Mouse (Mus musculus): ENCODE data around the gene Slc38a5. TPM values are rescaled to one million over a fixed set of nuclear protein-coding genes. Genes with fewer than 3 reads are reported as not detected.
"Not testable (repeated sequence)": the region's sequence is repeated elsewhere in the genome, so short reads cannot be mapped to it uniquely, and the experiment has no call there.

The Slc38a5 gene
- polyA plus RNA-seq, 1 experiment from 2014 or later, result 5.7 TPM

- Histone ChIP-seq H3K4me2 (replicated peaks; ENCODE audit: low read depth, low read length) (no peak overlapping the region), H3K36me3 (ENCODE audit: control insufficient read depth, insufficient read depth, low read length) (no peaks in the 10 kb centered on the region), H3K9ac (ENCODE audit: low read depth, low read length) (no peak overlapping the region), H3K4me3 (ENCODE audit: low read depth, low read length) (no peak overlapping the region), H3K27me3 (ENCODE audit: control insufficient read depth, insufficient read depth, low read length) (no peaks in the 10 kb centered on the region), H3K4me1 (replicated peaks; ENCODE audit: control insufficient read depth, insufficient read depth, low read length) (no peaks in the 10 kb centered on the region), H3K27ac (ENCODE audit: low read depth, low read length) (no peak overlapping the region), H3K9me3 (ENCODE audit: control insufficient read depth, low read length) (no peaks in the 10 kb centered on the region)
- ATAC-seq (ENCODE audit: low FRiP score) (no peak), DNase-seq (ENCODE audit: low spot score) (no peak)
- 81% methylated on average over 3 of the region's 3 CpGs for WGBS
These were observed 6.7 kb upstream of the Slc38a5 start for GRCm38 (mm10) chrX:8264222-8264621.

DNA sequence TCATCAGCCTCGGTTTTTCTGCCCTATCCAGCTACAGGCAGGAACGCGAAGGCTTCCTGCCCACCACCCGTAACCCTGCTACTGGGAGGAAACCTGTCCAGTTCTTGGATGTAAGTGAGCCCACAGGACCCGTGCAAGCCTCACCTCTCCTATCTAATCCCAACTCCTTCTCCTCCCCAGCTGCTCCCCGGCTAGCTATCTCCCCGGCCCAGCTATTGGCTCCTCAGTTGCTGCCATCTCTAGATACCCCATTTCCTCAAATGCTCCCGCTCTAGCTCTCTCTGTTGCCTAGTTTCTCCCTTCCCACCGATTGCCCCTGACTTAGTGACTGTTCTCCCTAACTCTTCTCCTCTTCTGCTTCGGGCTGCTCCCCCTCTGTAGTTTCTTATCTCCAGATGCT is 1.1 kb downstream of the Slc38a5 start:
- no peak overlapping the region for H3K4me2 ChIP-seq (replicated peaks; ENCODE audit: low read depth, low read length)
- no peak for DNase-seq (ENCODE audit: low spot score)
- no peak for ATAC-seq (ENCODE audit: low FRiP score)

DNA sequence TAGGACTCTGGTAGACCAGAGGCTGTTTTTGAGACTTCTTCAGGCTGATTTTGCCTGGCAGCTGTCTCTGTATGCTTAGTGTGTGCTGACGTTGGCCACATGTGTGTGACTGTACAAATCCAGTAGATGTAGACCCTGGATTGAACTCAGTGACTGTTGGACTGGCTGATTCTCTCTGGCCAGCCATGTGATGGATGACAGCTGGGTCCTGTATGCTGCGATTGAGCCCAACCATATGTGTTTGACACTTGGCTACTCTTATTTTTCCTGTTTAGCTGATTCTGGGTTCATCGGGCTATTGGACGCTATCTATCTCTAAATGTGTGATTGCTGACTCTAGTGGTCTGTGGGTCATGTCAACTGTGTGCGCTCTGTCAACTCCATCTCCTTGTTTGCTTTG is 3.1 kb downstream of the Slc38a5 start:
- no peaks in the 10 kb centered on the region for H3K9me3 ChIP-seq (ENCODE audit: control insufficient read depth, low read length)
- H3K9ac ChIP-seq (ENCODE audit: low read depth, low read length), result no peak overlapping the region
- 92% methylated on average over 5 of the region's 5 CpGs for WGBS
- no peak overlapping the region for H3K4me2 ChIP-seq (replicated peaks; ENCODE audit: low read depth, low read length)
- H3K27ac ChIP-seq (ENCODE audit: low read depth, low read length), result no peak overlapping the region
- no peaks in the 10 kb centered on the region for H3K27me3 ChIP-seq (ENCODE audit: control insufficient read depth, insufficient read depth, low read length)
- H3K36me3 ChIP-seq (ENCODE audit: control insufficient read depth, insufficient read depth, low read length), result no peaks in the 10 kb centered on the region
- ATAC-seq (ENCODE audit: low FRiP score) (no peak), DNase-seq (ENCODE audit: low spot score) (no peak)
- no peak overlapping the region for H3K4me3 ChIP-seq (ENCODE audit: low read depth, low read length)
- no peaks in the 10 kb centered on the region for H3K4me1 ChIP-seq (replicated peaks; ENCODE audit: control insufficient read depth, insufficient read depth, low read length)

More for the DNA sequence above, 1.1 kb downstream of the Slc38a5 start:
- Histone ChIP-seq H3K36me3 (ENCODE audit: control insufficient read depth, insufficient read depth, low read length) (no peaks in the 10 kb centered on the region), H3K9me3 (ENCODE audit: control insufficient read depth, low read length) (no peaks in the 10 kb centered on the region), H3K27me3 (ENCODE audit: control insufficient read depth, insufficient read depth, low read length) (no peaks in the 10 kb centered on the region), H3K9ac (ENCODE audit: low read depth, low read length) (no peak overlapping the region), H3K4me1 (replicated peaks; ENCODE audit: control insufficient read depth, insufficient read depth, low read length) (no peaks in the 10 kb centered on the region), H3K4me3 (ENCODE audit: low read depth, low read length) (no peak overlapping the region), H3K27ac (ENCODE audit: low read depth, low read length) (no peak overlapping the region)
- WGBS, result 32% methylated on average over 10 of the region's 10 CpGs

- Histone ChIP-seq H3K4me2 (replicated peaks; ENCODE audit: low read depth, low read length) (no peak overlapping the region), H3K27ac (ENCODE audit: low read depth, low read length) (no peak overlapping the region), H3K36me3 (ENCODE audit: control insufficient read depth, insufficient read depth, low read length) (no peaks in the 10 kb centered on the region), H3K9me3 (ENCODE audit: control insufficient read depth, low read length) (no peaks in the 10 kb centered on the region), H3K27me3 (ENCODE audit: control insufficient read depth, insufficient read depth, low read length) (no peaks in the 10 kb centered on the region), H3K4me3 (ENCODE audit: low read depth, low read length) (no peak overlapping the region), H3K4me1 (replicated peaks; ENCODE audit: control insufficient read depth, insufficient read depth, low read length) (no peaks in the 10 kb centered on the region), H3K9ac (ENCODE audit: low read depth, low read length) (no peak overlapping the region)
- ATAC-seq (ENCODE audit: low FRiP score), result no peak
- 80% methylated on average over 5 of the region's 5 CpGs for WGBS
- no peak for DNase-seq (ENCODE audit: low spot score)
These were observed 17.7 kb downstream of the Slc38a5 start for GRCm38 (mm10) chrX:8288621-8289020.

DNA sequence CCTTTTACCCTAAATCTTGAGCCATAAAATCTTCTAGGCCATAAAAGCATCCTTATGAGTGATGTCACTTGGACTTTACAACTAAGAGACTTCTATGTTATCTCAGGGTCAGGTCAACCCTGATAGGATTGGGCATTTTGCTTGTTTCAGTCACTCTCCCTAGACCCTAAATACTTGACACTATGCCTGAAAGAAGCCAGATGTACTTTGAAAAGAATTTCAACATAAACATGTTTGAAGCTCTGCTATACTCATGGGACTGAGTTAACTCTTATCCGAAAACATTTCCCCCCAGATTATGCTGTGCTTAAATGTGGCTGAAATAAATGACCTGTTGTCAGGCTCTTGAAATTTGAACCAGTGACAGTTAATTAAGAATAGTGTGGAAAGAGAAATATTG is 38.4 kb downstream of the Slc38a5 start:
- no peak for ATAC-seq (ENCODE audit: low FRiP score)
- no peaks in the 10 kb centered on the region for H3K4me1 ChIP-seq (replicated peaks; ENCODE audit: control insufficient read depth, insufficient read depth, low read length)
- DNase-seq (ENCODE audit: low spot score), result no peak
- H3K9ac ChIP-seq (ENCODE audit: low read depth, low read length), result no peak overlapping the region
- no peaks in the 10 kb centered on the region for H3K9me3 ChIP-seq (ENCODE audit: control insufficient read depth, low read length)
- no peaks in the 10 kb centered on the region for H3K36me3 ChIP-seq (ENCODE audit: control insufficient read depth, insufficient read depth, low read length)
- H3K4me2 ChIP-seq (replicated peaks; ENCODE audit: low read depth, low read length), result no peak overlapping the region
- no peak overlapping the region for H3K27ac ChIP-seq (ENCODE audit: low read depth, low read length)
- 92% methylated on average over 1 of the region's 1 CpGs for WGBS
- H3K27me3 ChIP-seq (ENCODE audit: control insufficient read depth, insufficient read depth, low read length), result no peaks in the 10 kb centered on the region
- H3K4me3 ChIP-seq (ENCODE audit: low read depth, low read length), result no peak overlapping the region

DNA sequence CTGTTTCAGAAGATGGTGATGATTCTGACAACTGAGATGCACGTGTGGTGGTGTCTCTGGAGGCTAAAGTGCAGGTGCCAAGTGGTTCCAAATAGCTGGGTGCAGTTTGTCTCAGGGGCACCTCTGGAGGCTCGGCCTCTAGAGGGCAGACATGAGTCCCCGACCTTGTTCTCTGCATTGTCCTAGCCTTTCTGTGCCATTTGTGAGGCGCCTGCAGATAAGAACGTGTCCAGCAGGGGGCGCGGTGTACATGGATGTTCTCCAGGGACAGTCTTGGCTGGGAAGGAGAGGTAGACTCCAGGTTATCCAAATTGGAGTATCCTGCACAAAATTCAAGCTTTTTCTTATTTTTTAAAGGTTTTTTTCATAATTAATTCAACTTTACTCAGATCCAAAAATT is 44.0 kb downstream of the Slc38a5 start:
- H3K9ac ChIP-seq (ENCODE audit: low read depth, low read length); H3K4me3 ChIP-seq (ENCODE audit: low read depth, low read length); H3K36me3 ChIP-seq (ENCODE audit: control insufficient read depth, insufficient read depth, low read length); H3K27me3 ChIP-seq (ENCODE audit: control insufficient read depth, insufficient read depth, low read length); H3K9me3 ChIP-seq (ENCODE audit: control insufficient read depth, low read length); ATAC-seq (ENCODE audit: low FRiP score); H3K27ac ChIP-seq (ENCODE audit: low read depth, low read length); H3K4me2 ChIP-seq (replicated peaks; ENCODE audit: low read depth, low read length); H3K4me1 ChIP-seq (replicated peaks; ENCODE audit: control insufficient read depth, insufficient read depth, low read length): not testable (repeated sequence)
- 14% methylated on average over 7 of the region's 7 CpGs for WGBS
- peak; percentile 8 for DNase-seq (ENCODE audit: low spot score)

DNA sequence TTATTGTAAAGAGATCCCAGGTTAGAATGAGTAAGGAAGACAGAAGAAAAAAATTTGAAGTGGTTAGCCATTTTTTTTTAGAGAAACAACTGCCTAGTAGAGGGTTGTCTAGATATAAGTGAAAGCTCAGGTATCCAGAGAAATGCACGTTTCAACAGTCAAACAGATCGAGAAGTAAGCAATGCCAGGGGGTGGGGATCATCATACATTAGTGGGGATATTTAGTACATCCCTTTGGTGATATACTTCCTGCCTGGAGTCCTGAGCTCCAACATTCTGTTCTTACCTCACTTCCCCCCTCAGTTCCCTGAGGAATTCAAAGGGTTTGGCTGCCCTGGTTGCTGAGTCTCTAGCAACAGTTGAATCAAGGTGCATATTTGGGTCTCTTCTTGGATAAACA is 56.2 kb downstream of the Slc38a5 start, which contains the start of gene Ssxb10:
TSS of gene Ssxb10 (plus strand) at position 301 of the 400 bp plus-strand sequence.
- Histone ChIP-seq H3K27ac (ENCODE audit: low read depth, low read length) (no peak within 1 kb of the TSS), H3K4me2 (replicated peaks; ENCODE audit: low read depth, low read length) (no peak within 1 kb of the TSS)
- 72% methylated on average over 2 of the region's 2 CpGs for WGBS

More for the DNA sequence above, 56.2 kb downstream of the Slc38a5 start, which contains the start of gene Ssxb10:
- no peak within 1 kb of the TSS for H3K4me3 ChIP-seq (ENCODE audit: low read depth, low read length)
- no peaks in the 10 kb centered on the region for H3K4me1 ChIP-seq (replicated peaks; ENCODE audit: control insufficient read depth, insufficient read depth, low read length)
- no peaks in the 10 kb centered on the region for H3K36me3 ChIP-seq (ENCODE audit: control insufficient read depth, insufficient read depth, low read length)
- no peak within 1 kb of the TSS for H3K9ac ChIP-seq (ENCODE audit: low read depth, low read length)
- ATAC-seq (ENCODE audit: low FRiP score), result no peak
- H3K27me3 ChIP-seq (ENCODE audit: control insufficient read depth, insufficient read depth, low read length), result no peaks in the 10 kb centered on the region
- H3K9me3 ChIP-seq (ENCODE audit: control insufficient read depth, low read length), result no peaks in the 10 kb centered on the region
- DNase-seq (ENCODE audit: low spot score), result no peak

Other genes starting within 250 kb of the Slc38a5 start
- gene Suv39h1, start 196.4 kb upstream of the Slc38a5 start, polyA plus RNA-seq (2014; fragmentation: Nextera tagmentation; extraction: Ambion mirVana), result 59.8 and 68.7 TPM in 2 replicates
- gene Was, start 180.6 kb upstream of the Slc38a5 start, polyA plus RNA-seq (2014; fragmentation: Nextera tagmentation; extraction: Ambion mirVana), result 0.49 and 0.91 TPM in 2 replicates
- gene Wdr13, start 138.2 kb upstream of the Slc38a5 start, polyA plus RNA-seq (2014; fragmentation: Nextera tagmentation; extraction: Ambion mirVana), result 25.6 and 30.8 TPM in 2 replicates
- gene Rbm3, start 125.3 kb upstream of the Slc38a5 start, polyA plus RNA-seq (2014; fragmentation: Nextera tagmentation; extraction: Ambion mirVana), result 450 and 452 TPM in 2 replicates
- gene Tbc1d25, start 95.0 kb upstream of the Slc38a5 start, polyA plus RNA-seq (2014; fragmentation: Nextera tagmentation; extraction: Ambion mirVana), result 10.5 and 13.2 TPM in 2 replicates
- gene Ebp, start 77.6 kb upstream of the Slc38a5 start, polyA plus RNA-seq (2014; fragmentation: Nextera tagmentation; extraction: Ambion mirVana), result 38.1 and 39.3 TPM in 2 replicates
- gene Porcn, start 64.6 kb upstream of the Slc38a5 start, polyA plus RNA-seq (2014; fragmentation: Nextera tagmentation; extraction: Ambion mirVana), result 20.3 and 20.4 TPM in 2 replicates
- gene Ftsj1, start 18.7 kb upstream of the Slc38a5 start, polyA plus RNA-seq (2014; fragmentation: Nextera tagmentation; extraction: Ambion mirVana), result 42.8 and 43.3 TPM in 2 replicates
- gene Ssxb10, start 56.3 kb downstream of the Slc38a5 start, polyA plus RNA-seq (2014; fragmentation: Nextera tagmentation; extraction: Ambion mirVana), result not detected in 2 replicates
- gene Ssxb9, start 95.8 kb downstream of the Slc38a5 start, polyA plus RNA-seq (2014; fragmentation: Nextera tagmentation; extraction: Ambion mirVana), result not detected in 2 replicates
- not detected in 2 replicates for gene Ssxb1, start 142.2 kb downstream of the Slc38a5 start, polyA plus RNA-seq (2014; fragmentation: Nextera tagmentation; extraction: Ambion mirVana)
- not detected in 2 replicates for gene Ssxb2, start 190.6 kb downstream of the Slc38a5 start, polyA plus RNA-seq (2014; fragmentation: Nextera tagmentation; extraction: Ambion mirVana)

All from hindbrain, embryonic 11.5 days (tissue).